Mouse (Mus musculus): ENCODE results near the gene Cir1.

- TF ChIP-seq POLR2A (IDR thresholded peaks at IDR 0.05; ENCODE audit: control insufficient read depth, low read depth, low read length): no peak
- no peak for TF ChIP-seq CTCF (IDR thresholded peaks at IDR 0.05; ENCODE audit: control insufficient read depth, insufficient read depth, insufficient replicate concordance, low read depth, low read length)
Measured at GRCm38 (mm10) chr2:73359941-73360340, 47.4 kb upstream of the Cir1 start.

Measured in testis, adult 2 months (tissue).